Mouse (Mus musculus) stomach, embryonic 16.5 days (tissue): ENCODE measurements around the gene Cidec. TPM values are rescaled to one million over a fixed set of nuclear protein-coding genes. Genes with fewer than 3 reads are reported as not detected.
A peak's percentile ranks its signal among the peaks of the same experiment; 100 is the strongest.

Experiments used
- ATAC-seq: fragments of 200-750 bp; cut with Nextera tagmentation; 2 replicates; pipeline ENCODE4 v1.8.0; 2017; ENCODE audit warnings: moderate number of reproducible peaks, moderate TSS enrichment; ENCODE audit not compliant: insufficient read depth, low FRiP score
- H3K27ac ChIP-seq: fragments of 300-500 bp; sonication (generic); 2 replicates; pipeline ENCODE4 v1.5.1; 2014; ENCODE audit warnings: low read length
- H3K27me3 ChIP-seq: fragments of 300-500 bp; sonication (generic); 2 replicates; pipeline ENCODE4 v1.6.1; 2014; ENCODE audit warnings: low read length, control low read depth, mixed read lengths; ENCODE audit not compliant: control insufficient read depth, insufficient read depth
- H3K36me3 ChIP-seq: fragments of 300-500 bp; sonication (generic); 2 replicates; pipeline ENCODE4 v1.6.1; 2014; ENCODE audit warnings: low read length; ENCODE audit not compliant: control insufficient read depth, insufficient read depth
- H3K4me1 ChIP-seq: fragments of 300-500 bp; sonication (generic); 2 replicates; pipeline ENCODE4 v1.6.1; 2014; ENCODE audit warnings: low read length, control low read depth, mixed read lengths; ENCODE audit not compliant: control insufficient read depth, insufficient read depth
- H3K4me2 ChIP-seq: fragments of 300-500 bp; sonication (generic); 2 replicates; pipeline ENCODE4 v1.6.1; 2014; ENCODE audit warnings: low read depth, low read length, mixed read lengths
- H3K4me3 ChIP-seq: fragments of 300-500 bp; sonication (generic); replicated peaks from 2 replicates; pipeline ENCODE4 v1.5.1; 2014; ENCODE audit warnings: mild to moderate bottlenecking, low read length
- H3K9ac ChIP-seq: fragments of 300-500 bp; sonication (generic); 2 replicates; pipeline ENCODE4 v1.6.1; 2014; ENCODE audit warnings: low read length
- H3K9me3 ChIP-seq: fragments of 300-500 bp; sonication (generic); replicated peaks from 2 replicates; pipeline ENCODE4 v1.6.1; 2016; ENCODE audit warnings: low read length, control low read depth; ENCODE audit not compliant: control insufficient read depth
- WGBS: fragments of 180-500 bp; shearing (Covaris S2); extraction: QIAGEN DNeasy Blood & Tissue Kit; methylation state at CpG from one replicate; pipeline ENCODE4 v1.1.7; 2014; 5-methylcytosine and 5-hydroxymethylcytosine counted together
- polyA plus RNA-seq: library from polyadenylated mRNA; unstranded; fragments of >200 nt; fragmentation: Nextera tagmentation; extraction: Ambion mirVana; gene quantifications from 2 replicates; pipeline ENCODE4 v1.2.1, GENCODE M21; 2015

Cidec gene
- polyA plus RNA-seq, 1 experiment from 2014 or later = 3.6 TPM

GRCm38 (mm10) chr6:113441147-113441680, 5.7 kb upstream of the Cidec start:
- ATAC-seq = no peak
- no peaks in the 10 kb centered on the region for H3K9me3 ChIP-seq
- H3K27ac ChIP-seq = no peak overlapping the region
- H3K4me2 ChIP-seq = no peak overlapping the region
- H3K4me3 ChIP-seq = no peak overlapping the region
- WGBS = 56% methylated on average over 7 of the region's 7 CpGs
- no peaks in the 10 kb centered on the region for H3K36me3 ChIP-seq
- H3K27me3 ChIP-seq = no peaks in the 10 kb centered on the region
- H3K4me1 ChIP-seq = peaks cover 7% of the 10 kb centered on the region
- H3K9ac ChIP-seq = no peak overlapping the region

GRCm38 (mm10) chr6:113440686-113441085, 5.1 kb upstream of the Cidec start:
- no peaks in the 10 kb centered on the region for H3K9me3 ChIP-seq
- WGBS = 89% methylated on average over 3 of the region's 3 CpGs
- no peaks in the 10 kb centered on the region for H3K27me3 ChIP-seq
- no peak for ATAC-seq
- no peak overlapping the region for H3K4me3 ChIP-seq
- no peak overlapping the region for H3K4me2 ChIP-seq
- no peaks in the 10 kb centered on the region for H3K36me3 ChIP-seq
- H3K27ac ChIP-seq = no peak overlapping the region
- peaks cover 7% of the 10 kb centered on the region for H3K4me1 ChIP-seq
- no peak overlapping the region for H3K9ac ChIP-seq

- WGBS = 37% methylated on average over 12 of the region's 12 CpGs
- H3K9ac ChIP-seq = no peak overlapping the region
- no peaks in the 10 kb centered on the region for H3K36me3 ChIP-seq
- no peaks in the 10 kb centered on the region for H3K27me3 ChIP-seq
- ATAC-seq = no peak
- H3K4me1 ChIP-seq = peaks cover 7% of the 10 kb centered on the region
- H3K4me2 ChIP-seq = no peak overlapping the region
- H3K9me3 ChIP-seq = no peaks in the 10 kb centered on the region
- H3K27ac ChIP-seq = no peak overlapping the region
- no peak overlapping the region for H3K4me3 ChIP-seq
Measured at GRCm38 (mm10) chr6:113438721-113439430, 3.3 kb upstream of the Cidec start.

- ATAC-seq = no peak
- H3K4me2 ChIP-seq = no peak overlapping the region
- no peak overlapping the region for H3K4me3 ChIP-seq
- no peaks in the 10 kb centered on the region for H3K27me3 ChIP-seq
- WGBS = 69% methylated on average over 12 of the region's 12 CpGs
- no peaks in the 10 kb centered on the region; the same call in 1 of the 2 replicates for H3K4me1 ChIP-seq
- no peak overlapping the region for H3K27ac ChIP-seq
- H3K9ac ChIP-seq = no peak overlapping the region
- no peaks in the 10 kb centered on the region for H3K36me3 ChIP-seq
- H3K9me3 ChIP-seq = no peaks in the 10 kb centered on the region
Measured at GRCm38 (mm10) chr6:113437135-113437534, 1.6 kb upstream of the Cidec start.

GRCm38 (mm10) chr6:113434691-113435090, 869 bp downstream of the Cidec start:
- Histone ChIP-seq H3K27me3 (no peaks in the 10 kb centered on the region), H3K27ac (no peak overlapping the region), H3K4me2 (no peak overlapping the region), H3K4me1 (no peaks in the 10 kb centered on the region; the same call in 1 of the 2 replicates), H3K9me3 (no peaks in the 10 kb centered on the region), H3K9ac (no peak overlapping the region), H3K36me3 (no peaks in the 10 kb centered on the region), H3K4me3 (no peak overlapping the region)
- WGBS = 51% methylated on average over 7 of the region's 7 CpGs
- ATAC-seq = peak; percentile 83

GRCm38 (mm10) chr6:113433661-113434060, 1.9 kb downstream of the Cidec start:
- WGBS = 68% methylated on average over 3 of the region's 3 CpGs
- Histone ChIP-seq H3K36me3 (no peaks in the 10 kb centered on the region), H3K9ac (no peak overlapping the region), H3K4me2 (no peak overlapping the region), H3K4me3 (no peak overlapping the region), H3K9me3 (no peaks in the 10 kb centered on the region), H3K27me3 (no peaks in the 10 kb centered on the region), H3K27ac (no peak overlapping the region), H3K4me1 (no peaks in the 10 kb centered on the region; the same call in 1 of the 2 replicates)
- ATAC-seq = no peak

- no peak for ATAC-seq
- Histone ChIP-seq H3K4me3 (no peak overlapping the region), H3K9ac (no peak overlapping the region)
Measured at GRCm38 (mm10) chr6:113431801-113432200, 3.8 kb downstream of the Cidec start.

GRCm38 (mm10) chr6:113430846-113431245, 4.7 kb downstream of the Cidec start:
- no peak overlapping the region for H3K4me3 ChIP-seq
- H3K27ac ChIP-seq = no peak overlapping the region
- 0 out of 2 replicates have a peak, but pooled peaks cover 3% of the 10 kb centered on the region for H3K9me3 ChIP-seq
- H3K9ac ChIP-seq = no peak overlapping the region
- no peaks in the 10 kb centered on the region for H3K27me3 ChIP-seq
- 55% methylated on average over 3 of the region's 3 CpGs for WGBS
- no peaks in the 10 kb centered on the region for H3K4me1 ChIP-seq
- no peak overlapping the region for H3K4me2 ChIP-seq
- no peaks in the 10 kb centered on the region for H3K36me3 ChIP-seq
- ATAC-seq = no peak

More at GRCm38 (mm10) chr6:113431801-113432200, 3.8 kb downstream of the Cidec start:
- H3K4me1 ChIP-seq = no peaks in the 10 kb centered on the region
- 0 out of 2 replicates have a peak, but pooled peaks cover 3% of the 10 kb centered on the region for H3K9me3 ChIP-seq
- no peak overlapping the region for H3K27ac ChIP-seq
- no peaks in the 10 kb centered on the region for H3K36me3 ChIP-seq
- 53% methylated on average over 3 of the region's 3 CpGs for WGBS
- no peak overlapping the region for H3K4me2 ChIP-seq
- no peaks in the 10 kb centered on the region for H3K27me3 ChIP-seq

GRCm38 (mm10) chr6:113429965-113430364, 5.6 kb downstream of the Cidec start:
- H3K27me3 ChIP-seq = no peaks in the 10 kb centered on the region
- H3K27ac ChIP-seq = no peak overlapping the region
- no peaks in the 10 kb centered on the region for H3K36me3 ChIP-seq
- no peak overlapping the region for H3K9ac ChIP-seq
- ATAC-seq = no peak
- H3K9me3 ChIP-seq = 0 out of 2 replicates have a peak, but pooled peaks cover 3% of the 10 kb centered on the region
- no peak overlapping the region for H3K4me3 ChIP-seq
- H3K4me2 ChIP-seq = no peak overlapping the region
- WGBS = 75% methylated on average over 3 of the region's 3 CpGs
- H3K4me1 ChIP-seq = no peaks in the 10 kb centered on the region
